Mouse (Mus musculus) kidney, adult 2 months (tissue): ENCODE measurements around the gene Dvl3.

ENCODE experiments used
- CTCF ChIP-seq: fragments of 200-500 bp; conservative IDR thresholded peaks from 2 replicates; pipeline ENCODE4 v1.5.1; 2011; ENCODE audit warnings: low read depth, mild to moderate bottlenecking, control low read depth, low read length, moderate library complexity, mixed read lengths; ENCODE audit not compliant: insufficient read depth, insufficient read length
- POLR2A ChIP-seq: fragments of 200-500 bp; IDR thresholded peaks from one replicate; pipeline ENCODE4 v1.6.1; 2011; ENCODE audit warnings: low read depth, low read length, control low read depth

GRCm38 (mm10) chr16:20474211-20474610, 42.6 kb upstream of the Dvl3 start:
- TF ChIP-seq CTCF: no peak
- no peak for TF ChIP-seq POLR2A
